Mouse (Mus musculus) forebrain, postnatal 0 days (tissue): ENCODE measurements around the gene Zfp524. TPM values are rescaled to one million over a fixed set of nuclear protein-coding genes. Genes with fewer than 3 reads are reported as not detected.
A peak's percentile ranks its signal among the peaks of the same experiment; 100 is the strongest.
"Not testable (repeated sequence)": the region's sequence is repeated elsewhere in the genome, so short reads cannot be mapped to it uniquely, and the experiment has no call there.

Source experiments
- ATAC-seq: fragments of 200-750 bp; cut with Nextera tagmentation; 2 replicates; pipeline ENCODE4 v1.8.0; 2017; ENCODE audit warnings: mild to moderate bottlenecking, moderate library complexity
- DNase-seq: peaks from one replicate; pipeline ENCODE4 v3.0.0-alpha.2; 2015
- H3K27ac ChIP-seq: fragments of 300-500 bp; sonication (generic); 2 replicates; pipeline ENCODE4 v1.5.1; 2014; ENCODE audit warnings: low read depth, mild to moderate bottlenecking, antibody characterized with exemption, low read length, moderate library complexity, mixed read lengths
- H3K27me3 ChIP-seq: fragments of 300-500 bp; sonication (generic); 2 replicates; pipeline ENCODE4 v1.6.1; 2014; ENCODE audit warnings: mild to moderate bottlenecking, low read length, mixed read lengths; ENCODE audit not compliant: insufficient read depth
- H3K36me3 ChIP-seq: fragments of 300-500 bp; sonication (generic); 2 replicates; pipeline ENCODE4 v1.6.1; 2014; ENCODE audit warnings: mild to moderate bottlenecking, moderate library complexity; ENCODE audit not compliant: insufficient read depth
- H3K4me1 ChIP-seq: fragments of 300-500 bp; sonication (generic); 2 replicates; pipeline ENCODE4 v1.6.1; 2014; ENCODE audit warnings: antibody characterized with exemption; ENCODE audit not compliant: insufficient read depth
- H3K4me2 ChIP-seq: fragments of 300-500 bp; sonication (generic); 2 replicates; pipeline ENCODE4 v1.6.1; 2014; ENCODE audit warnings: low read depth, mild to moderate bottlenecking, moderate library complexity
- H3K4me3 ChIP-seq: fragments of 300-500 bp; sonication (generic); 2 replicates; pipeline ENCODE4 v1.5.1; 2014; ENCODE audit warnings: low read depth, low read length, mixed read lengths
- H3K9ac ChIP-seq: fragments of 300-500 bp; sonication (generic); 2 replicates; pipeline ENCODE4 v1.6.1; 2014; ENCODE audit warnings: mild to moderate bottlenecking
- H3K9me3 ChIP-seq: fragments of 300-500 bp; sonication (generic); 2 replicates; pipeline ENCODE4 v1.6.1; 2016; ENCODE audit warnings: low read length
- CTCF ChIP-seq: sonication (generic); IDR thresholded peaks from 2 replicates; pipeline ENCODE4 v1.5.1; 2016; ENCODE audit warnings: antibody characterized with exemption, control low read depth, low read depth
- WGBS: fragments of 180-500 bp; shearing (Covaris S2); extraction: QIAGEN DNeasy Blood & Tissue Kit; methylation state at CpG from one replicate; pipeline ENCODE4 v1.1.7; 2014; 5-methylcytosine and 5-hydroxymethylcytosine counted together
- polyA plus RNA-seq: library from polyadenylated mRNA; unstranded; fragments of >200 nt; fragmentation: Nextera tagmentation; extraction: Ambion mirVana; gene quantifications from 2 replicates; pipeline ENCODE4 v1.2.1, GENCODE M21; 2015
- total RNA-seq: library from RNA; depleted of rRNA; stranded (reverse); fragments of >200 nt; gene quantifications from 2 replicates; pipeline ENCODE4 v1.2.3, GENCODE M21; 2014

Zfp524 gene
- total and polyA plus RNA-seq, 2 experiments from 2014 or later, result 5.0 to 6.4 TPM

- no peaks in the 10 kb centered on the region for H3K9me3 ChIP-seq
- 0 out of 2 replicates have a peak, but pooled peaks have one; percentile 13 for TF ChIP-seq CTCF
- H3K4me1 ChIP-seq, result peaks cover 11% of the 10 kb centered on the region; the same call in 1 of the 2 replicates
- no peaks in the 10 kb centered on the region for H3K27me3 ChIP-seq
- no peaks in the 10 kb centered on the region for H3K36me3 ChIP-seq
- H3K27ac ChIP-seq, result no peak overlapping the region
- H3K4me2 ChIP-seq, result no peak overlapping the region
- DNase-seq (no peak), ATAC-seq (no peak)
- H3K4me3 ChIP-seq, result no peak overlapping the region
- 75% methylated on average over 2 of the region's 2 CpGs for WGBS
- H3K9ac ChIP-seq, result no peak overlapping the region
Observed at GRCm38 (mm10) chr7:4999876-5000275, 14.3 kb upstream of the Zfp524 start.

- not testable (repeated sequence) for DNase-seq, H3K27me3 ChIP-seq, H3K4me1 ChIP-seq, H3K4me3 ChIP-seq, H3K27ac ChIP-seq, H3K4me2 ChIP-seq, H3K9me3 ChIP-seq, H3K9ac ChIP-seq, ATAC-seq
- H3K36me3 ChIP-seq, result peaks cover 11% of the 10 kb centered on the region
- WGBS, result 53% methylated on average over 8 of the region's 8 CpGs
Observed at GRCm38 (mm10) chr7:5002876-5003275, 11.3 kb upstream of the Zfp524 start.

GRCm38 (mm10) chr7:5008229-5008628 lies 6.0 kb upstream of the Zfp524 start:
- Histone ChIP-seq H3K4me1 (no peaks in the 10 kb centered on the region), H3K36me3 (peaks cover 57% of the 10 kb centered on the region), H3K4me3 (no peak overlapping the region), H3K9me3 (no peaks in the 10 kb centered on the region), H3K27me3 (no peaks in the 10 kb centered on the region), H3K27ac (no peak overlapping the region), H3K9ac (no peak overlapping the region), H3K4me2 (no peak overlapping the region)
- DNase-seq, result no peak
- peak; percentile 19; the same call in 1 of the 2 replicates for TF ChIP-seq CTCF
- ATAC-seq, result no peak
- WGBS, result 97% methylated on average over 26 of the region's 26 CpGs

GRCm38 (mm10) chr7:5012681-5013513 lies 1.3 kb upstream of the Zfp524 start:
- Histone ChIP-seq H3K27me3 (no peaks in the 10 kb centered on the region), H3K9me3 (no peaks in the 10 kb centered on the region), H3K4me3 (no peak overlapping the region), H3K27ac (no peak overlapping the region), H3K36me3 (peaks cover 46% of the 10 kb centered on the region), H3K4me1 (peaks cover 5% of the 10 kb centered on the region; the same call in 1 of the 2 replicates), H3K4me2 (no peak overlapping the region), H3K9ac (no peak overlapping the region)
- no peak for TF ChIP-seq CTCF
- DNase-seq, result no peak
- no peak for ATAC-seq
- WGBS, result 90% methylated on average over 27 of the region's 27 CpGs

- Histone ChIP-seq H3K27me3 (no peaks in the 10 kb centered on the region), H3K4me1 (peaks cover 5% of the 10 kb centered on the region; the same call in 1 of the 2 replicates), H3K36me3 (peaks cover 22% of the 10 kb centered on the region), H3K9me3 (no peaks in the 10 kb centered on the region), H3K4me3 (peak within 1 kb of the TSS; percentile 77), H3K9ac (peak within 1 kb of the TSS; percentile 79), H3K27ac (peak within 1 kb of the TSS; percentile 99), H3K4me2 (peak within 1 kb of the TSS; percentile 71)
- TF ChIP-seq CTCF, result no peak
- DNase-seq (peak; percentile 98), ATAC-seq (peak; percentile 81)
- WGBS, result 2% methylated on average over 61 of the region's 76 CpGs
Observed at GRCm38 (mm10) chr7:5015118-5016001, 1.1 kb downstream of the Zfp524 start, which contains the start of gene Gm44973. Gene Gm44973 (plus strand): TSS chr7:5015496.

GRCm38 (mm10) chr7:5016057-5016456 lies 1.8 kb downstream of the Zfp524 start:
- Histone ChIP-seq H3K4me1 (peaks cover 7% of the 10 kb centered on the region), H3K9me3 (no peaks in the 10 kb centered on the region), H3K27me3 (no peaks in the 10 kb centered on the region), H3K27ac (peak overlapping the region; percentile 99), H3K36me3 (peaks cover 15% of the 10 kb centered on the region), H3K4me3 (peak overlapping the region; percentile 77), H3K9ac (peak overlapping the region; percentile 76), H3K4me2 (peak overlapping the region; percentile 71)
- ATAC-seq, result no peak
- no peak for TF ChIP-seq CTCF
- 58% methylated on average over 3 of the region's 3 CpGs for WGBS
- no peak for DNase-seq
